Mouse (Mus musculus): ENCODE results near the gene Pex12. TPM values are rescaled to one million over a fixed set of nuclear protein-coding genes. Genes with fewer than 3 reads are reported as not detected.

Gene Pex12
- 32.8 TPM for polyA plus RNA-seq (2014; fragmentation: Illumina TruSeq; extraction: RNeasy Lipid Tissue Mini Kit (QIAGEN cat#74804); ENCODE audit: low read depth, low replicate concordance)

DNA sequence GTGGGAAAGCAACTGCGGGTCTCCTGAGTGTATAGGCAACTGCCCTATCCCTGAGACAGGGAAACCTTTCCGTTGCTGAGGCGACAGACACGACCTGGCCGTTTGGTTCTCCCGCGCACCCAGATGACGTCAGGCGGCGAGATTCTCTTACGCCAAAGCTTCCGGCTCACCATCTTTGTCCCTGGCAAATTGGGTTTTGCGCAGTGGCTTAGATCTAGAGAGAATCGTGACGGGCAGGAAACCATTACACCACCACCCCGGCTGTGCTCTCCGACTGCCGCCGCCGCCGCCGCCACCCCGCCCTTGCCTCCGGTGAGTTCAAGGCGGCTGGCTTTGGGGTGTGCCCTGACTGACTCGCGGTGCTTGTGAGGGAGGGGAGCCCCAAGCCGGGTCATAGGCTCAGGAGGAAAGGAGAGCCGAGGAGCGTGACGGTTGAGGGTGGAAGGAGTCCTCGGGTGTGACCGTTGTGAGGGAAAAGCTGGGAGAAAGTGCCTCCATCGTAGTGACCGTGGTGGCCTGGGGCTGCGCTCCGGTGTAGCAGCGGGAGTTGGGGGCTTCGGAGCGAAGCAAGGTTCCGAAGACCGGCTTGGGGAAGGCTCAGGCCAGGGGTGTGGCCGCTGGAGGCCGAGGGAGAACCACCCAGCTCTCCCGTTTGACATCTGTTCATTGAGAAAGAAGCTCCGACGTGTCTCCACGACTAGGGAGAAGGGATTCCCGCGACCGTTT, at the start of gene Pex12:
Gene Pex12 (minus strand): TSS at position 61 of the 726 bp plus-strand sequence.

DNA sequence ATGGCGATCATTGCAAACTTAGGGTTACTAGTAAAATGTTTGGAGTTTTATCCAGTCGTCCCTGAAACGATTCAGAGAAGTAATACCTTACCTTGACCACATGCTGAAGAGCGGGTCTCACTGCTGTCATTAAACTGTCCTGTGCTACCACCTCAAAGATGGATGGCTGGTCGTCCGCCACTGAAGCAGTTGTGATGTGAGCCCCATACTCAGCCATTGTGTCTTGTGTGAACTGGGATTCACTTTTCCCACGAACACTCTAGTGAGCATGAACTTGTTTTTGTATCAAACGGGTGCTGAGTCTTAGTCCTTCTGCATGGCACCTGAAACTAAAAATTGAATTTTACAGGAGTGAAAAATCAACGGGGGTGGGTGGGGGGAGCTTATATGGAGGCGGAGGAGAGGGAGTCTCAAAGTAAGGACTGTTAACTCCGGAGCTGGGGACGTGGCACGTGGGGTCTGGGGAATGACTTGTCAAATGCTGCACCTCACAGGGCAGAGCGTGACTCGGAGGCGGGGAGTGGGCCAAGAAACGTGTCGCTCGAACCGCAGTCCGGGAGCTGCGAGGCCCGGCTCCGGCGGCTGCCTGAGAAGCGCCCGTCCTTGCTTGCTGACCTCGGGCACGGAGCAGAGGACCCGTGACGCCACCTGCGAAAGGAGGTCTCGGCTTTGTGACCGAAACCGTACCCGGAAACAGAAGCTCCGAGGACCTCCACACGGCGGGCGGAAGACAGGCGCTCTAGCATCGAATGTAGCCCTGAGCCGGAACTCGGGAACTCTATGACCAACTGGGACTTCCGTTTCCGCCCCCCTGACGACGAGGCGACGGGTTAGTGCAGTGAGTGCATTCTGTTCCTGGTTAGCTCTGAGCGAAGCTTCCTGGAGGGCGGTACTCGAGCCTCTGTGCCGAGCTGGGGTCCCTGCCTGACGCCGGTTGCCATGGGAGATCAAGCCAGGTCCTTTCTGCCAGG, 3.9 kb downstream of the Pex12 start, which contains the start of gene Ap2b1:
Gene Ap2b1 (plus strand): TSS at position 800 of the 971 bp plus-strand sequence.

DNA sequence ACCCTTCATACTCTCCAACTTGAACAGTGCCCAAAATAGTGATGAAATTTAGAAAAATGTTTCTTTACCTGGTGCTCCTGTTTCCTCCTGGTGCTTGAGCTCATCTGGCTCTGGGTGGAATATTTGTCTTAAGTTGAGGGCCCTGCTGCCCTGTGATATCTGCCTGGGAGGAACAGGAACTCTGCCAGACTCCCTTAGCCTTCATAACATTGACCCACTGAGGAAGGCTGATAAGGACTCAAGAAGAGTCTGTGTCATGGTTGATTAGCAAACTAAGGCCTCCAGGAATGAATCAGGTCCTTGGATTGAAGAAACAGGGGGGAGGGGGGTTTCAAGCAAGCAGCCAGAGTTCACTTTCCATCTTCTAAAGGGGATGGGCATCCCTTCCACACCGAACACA, 15.8 kb downstream of the Pex12 start, which contains the start of gene Slfn14:
Gene Slfn14 (minus strand): TSS at position 161 of the 400 bp plus-strand sequence.

Other genes starting within 250 kb of the Pex12 start
- gene Slfn2, start 237.5 kb downstream of the Pex12 start, polyA plus RNA-seq (2014; fragmentation: Illumina TruSeq; extraction: RNeasy Lipid Tissue Mini Kit (QIAGEN cat#74804); ENCODE audit: low read depth, low replicate concordance), result 14.7 TPM
- gene Slfn1, start 185.7 kb downstream of the Pex12 start, polyA plus RNA-seq (2014; fragmentation: Illumina TruSeq; extraction: RNeasy Lipid Tissue Mini Kit (QIAGEN cat#74804); ENCODE audit: low read depth, low replicate concordance), result 1.9 TPM
- 238 TPM for gene Slfn4, start 127.4 kb downstream of the Pex12 start, polyA plus RNA-seq (2014; fragmentation: Illumina TruSeq; extraction: RNeasy Lipid Tissue Mini Kit (QIAGEN cat#74804); ENCODE audit: low read depth, low replicate concordance)
- 4.3 TPM for gene Slfn3, start 111.3 kb downstream of the Pex12 start, polyA plus RNA-seq (2014; fragmentation: Illumina TruSeq; extraction: RNeasy Lipid Tissue Mini Kit (QIAGEN cat#74804); ENCODE audit: low read depth, low replicate concordance)
- gene Slfn14, start 15.9 kb downstream of the Pex12 start, polyA plus RNA-seq (2014; fragmentation: Illumina TruSeq; extraction: RNeasy Lipid Tissue Mini Kit (QIAGEN cat#74804); ENCODE audit: low read depth, low replicate concordance), result not detected
- 42.5 TPM for gene Ap2b1, start 3.6 kb downstream of the Pex12 start, polyA plus RNA-seq (2014; fragmentation: Illumina TruSeq; extraction: RNeasy Lipid Tissue Mini Kit (QIAGEN cat#74804); ENCODE audit: low read depth, low replicate concordance)
- gene Rasl10b, start 106.6 kb upstream of the Pex12 start, polyA plus RNA-seq (2014; fragmentation: Illumina TruSeq; extraction: RNeasy Lipid Tissue Mini Kit (QIAGEN cat#74804); ENCODE audit: low read depth, low replicate concordance), result not detected
- gene Gas2l2, start 126.9 kb upstream of the Pex12 start, polyA plus RNA-seq (2014; fragmentation: Illumina TruSeq; extraction: RNeasy Lipid Tissue Mini Kit (QIAGEN cat#74804); ENCODE audit: low read depth, low replicate concordance), result not detected
- gene 1700020L24Rik, start 135.1 kb upstream of the Pex12 start, polyA plus RNA-seq (2014; fragmentation: Illumina TruSeq; extraction: RNeasy Lipid Tissue Mini Kit (QIAGEN cat#74804); ENCODE audit: low read depth, low replicate concordance), result not detected
- gene Mmp28, start 160.5 kb upstream of the Pex12 start, polyA plus RNA-seq (2014; fragmentation: Illumina TruSeq; extraction: RNeasy Lipid Tissue Mini Kit (QIAGEN cat#74804); ENCODE audit: low read depth, low replicate concordance), result 1.6 TPM
- 241 TPM for gene Taf15, start 170.5 kb upstream of the Pex12 start, polyA plus RNA-seq (2014; fragmentation: Illumina TruSeq; extraction: RNeasy Lipid Tissue Mini Kit (QIAGEN cat#74804); ENCODE audit: low read depth, low replicate concordance)
- gene Heatr9, start 219.6 kb upstream of the Pex12 start, polyA plus RNA-seq (2014; fragmentation: Illumina TruSeq; extraction: RNeasy Lipid Tissue Mini Kit (QIAGEN cat#74804); ENCODE audit: low read depth, low replicate concordance), result not detected
- gene Ccl5, start 227.9 kb upstream of the Pex12 start, polyA plus RNA-seq (2014; fragmentation: Illumina TruSeq; extraction: RNeasy Lipid Tissue Mini Kit (QIAGEN cat#74804); ENCODE audit: low read depth, low replicate concordance), result 1.9 TPM

Measured in sigmoid colon, adult 10 weeks (tissue).